ENCODE assay signal across 9 mouse cellular contexts in genomic region chr2:127375759-127376341, GRCm38 (mm10). TPM values are rescaled to one million over a fixed set of nuclear protein-coding genes. Genes with fewer than 3 reads are reported as not detected.
DNase-seq lines count a peak whose midpoint lies in the region; ATAC-seq and TF ChIP-seq lines count a peak whose summit lies in the region.
"Had no signal": no experiment of that assay in that cellular context is flagged by ENCODE, and none has a peak within 500 bp of the region (broad histone marks: within the 10 kb centered on the region; RNA-seq: fewer than 3 reads in every experiment).

No protein-coding gene starts in this region.

- no peaks in the 10 kb centered on the region for H3K36me3 ChIP-seq in splenic B cell, adult 2 months (ENCODE audit: control insufficient read depth, insufficient read depth, low read length, poor library complexity, severe bottlenecking)

- H3K4me1 ChIP-seq in cerebellum, adult 2 months (ENCODE audit: control insufficient read depth, insufficient read depth, low read length): no peaks in the 10 kb centered on the region

- H3K27me3 ChIP-seq in cerebellum, adult 2 months (ENCODE audit: control insufficient read depth, insufficient read depth, low read length): no peaks in the 10 kb centered on the region
- no peaks in the 10 kb centered on the region for H3K27me3 ChIP-seq in splenic B cell, adult 2 months (ENCODE audit: control insufficient read depth, insufficient read depth, low read length, poor library complexity, severe bottlenecking)

- intact Hi-C loops in left cerebral cortex, postnatal 4 days (cut with DNase I): no loop called here
- intact Hi-C loops in left cerebral cortex, postnatal 10 days (cut with DNase I): no loop called here

- WGBS in cerebellum, adult 2 months: 11% methylated on average over 7 of the region's 7 CpGs

- no peak for TF ChIP-seq CTCF in cerebellum, adult 2 months (IDR thresholded peaks at IDR 0.05; ENCODE audit: borderline replicate concordance, insufficient read depth, low read depth, low read length)

- peak; percentile 42 to 44 for DNase-seq in cerebellum, postnatal 10 days
- DNase-seq in cerebellum, adult 2 months: no peak
- peak; percentile 29 for DNase-seq in left cerebral cortex, postnatal 4 days
- DNase-seq in left cerebral cortex, postnatal 10 days (ENCODE audit: extremely low spot score in 1 of 2, low spot score in 2 of 2): no peak
- DNase-seq in splenic B cell, adult 2 months (ENCODE audit: low read depth, low spot score): peak; percentile 56
- DNase-seq in left cerebral cortex, adult 9 months (ENCODE audit: low spot score in 2 of 2): no peak
- DNase-seq in adrenal gland, postnatal 10 days: no peak

- H3K27ac ChIP-seq in cerebellum, adult 2 months (ENCODE audit: insufficient read depth, low read length): no peak overlapping the region

- ATAC-seq in granulocyte monocyte progenitor cell, adult 5-6 weeks (replicated peaks; ENCODE audit: poor library complexity, severe bottlenecking): peak; percentile 75

- H3K4me3 ChIP-seq in cerebellum, adult 2 months (replicated peaks; ENCODE audit: insufficient read depth, low read depth, low read length): no peak overlapping the region

- TF ChIP-seq POLR2A in cerebellum, adult 2 months (IDR thresholded peaks at IDR 0.05; ENCODE audit: borderline replicate concordance, insufficient read depth, low read length): no peak

RNA-seq across cellular contexts. Expression of gene Adra2b, which starts 12.8 kb away (rescaled TPM):
- 0.64 and 1.2 TPM in 2 replicates for polyA plus RNA-seq in cerebellum, adult 2 months (2012; rRNA removed)
- under 1 TPM; 0.12 to 0.28 TPM for total RNA-seq in left cerebral cortex, postnatal 4 days (2021)
- under 1 TPM; 0.45 to 0.81 TPM for total RNA-seq in left cerebral cortex, postnatal 10 days (2021)
- not detected in 2 replicates for total RNA-seq in granulocyte monocyte progenitor cell, adult 5-6 weeks (2014; fragmentation: Nextera tagmentation)
- not detected in 2 replicates for total RNA-seq in granulocyte monocyte progenitor cell, adult 5-6 weeks (2017)
- total RNA-seq in adrenal gland, postnatal 10 days (2021): 1 to 10 TPM; 2.6 to 2.7 TPM

RNA-seq across cellular contexts. Expression of gene Astl, which starts 37.4 kb away (rescaled TPM):
- not detected in 2 replicates for polyA plus RNA-seq in cerebellum, adult 2 months (2012; rRNA removed)
- total RNA-seq in left cerebral cortex, postnatal 4 days (2021): not detected
- not detected for total RNA-seq in left cerebral cortex, postnatal 10 days (2021)
- total RNA-seq in granulocyte monocyte progenitor cell, adult 5-6 weeks (2014; fragmentation: Nextera tagmentation): 0.60 TPM in 1 of 2 replicates, not detected in the other
- 0.04 and 0.21 TPM in 2 replicates for total RNA-seq in granulocyte monocyte progenitor cell, adult 5-6 weeks (2017)
- under 1 TPM in 1 of 2 experiments, not detected in 1; 0.21 TPM for total RNA-seq in adrenal gland, postnatal 10 days (2021)
- polyA plus RNA-seq: intestine, embryonic 14.5 days had no signal

RNA-seq across cellular contexts. Expression of gene Dusp2, which starts 39.9 kb away (rescaled TPM):
- 1.6 and 1.8 TPM in 2 replicates for polyA plus RNA-seq in cerebellum, adult 2 months (2012; rRNA removed)
- 1 to 10 TPM; 8.5 to 8.9 TPM for total RNA-seq in left cerebral cortex, postnatal 4 days (2021)
- total RNA-seq in left cerebral cortex, postnatal 10 days (2021): 1 to 10 TPM; 4.5 to 6.1 TPM
- total RNA-seq in granulocyte monocyte progenitor cell, adult 5-6 weeks (2014; fragmentation: Nextera tagmentation): 22.3 and 33.3 TPM in 2 replicates
- 50.4 and 51.2 TPM in 2 replicates for total RNA-seq in granulocyte monocyte progenitor cell, adult 5-6 weeks (2017)
- 1 to 10 TPM; 4.2 to 5.5 TPM for total RNA-seq in adrenal gland, postnatal 10 days (2021)

RNA-seq across cellular contexts. Expression of gene Gpat2, which starts 49.1 kb away (rescaled TPM):
- 0.36 and 0.38 TPM in 2 replicates for polyA plus RNA-seq in cerebellum, adult 2 months (2012; rRNA removed)
- under 1 TPM; 0.18 to 0.42 TPM for total RNA-seq in left cerebral cortex, postnatal 4 days (2021)
- total RNA-seq in left cerebral cortex, postnatal 10 days (2021): under 1 TPM; 0.39 to 0.49 TPM
- total RNA-seq in granulocyte monocyte progenitor cell, adult 5-6 weeks (2014; fragmentation: Nextera tagmentation): not detected in 2 replicates
- total RNA-seq in granulocyte monocyte progenitor cell, adult 5-6 weeks (2017): not detected in 2 replicates
- under 1 TPM; 0.48 to 0.58 TPM for total RNA-seq in adrenal gland, postnatal 10 days (2021)

Comparison
In these comparisons a context has a peak if more than half of its experiments do, and no peak if none do; other contexts are left out.
1. DNase-seq: peak in cerebellum, postnatal 10 days (2 of 2), left cerebral cortex, postnatal 4 days (single experiment) and splenic B cell, adult 2 months (single experiment); none in cerebellum, adult 2 months (0 of 2), left cerebral cortex, postnatal 10 days (0 of 2), left cerebral cortex, adult 9 months (0 of 2) and adrenal gland, postnatal 10 days (single experiment).